34 mouse cellular contexts compared by ENCODE assay signal in genomic region chr3:81208246-81208645, GRCm38 (mm10).
"Had no signal": no experiment of that assay in that cellular context is flagged by ENCODE, and none has a peak within 500 bp of the region (broad histone marks: within the 10 kb centered on the region; RNA-seq: fewer than 3 reads in every experiment).

No protein-coding gene starts in this region.

- H3K9ac ChIP-seq: heart, embryonic 12.5 days; heart, embryonic 13.5 days; heart, embryonic 15.5 days; hindbrain, embryonic 12.5 days; hindbrain, embryonic 13.5 days; hindbrain, embryonic 14.5 days; hindbrain, embryonic 15.5 days; intestine, embryonic 15.5 days; kidney, embryonic 15.5 days had no signal

- H3K4me2 ChIP-seq: heart, embryonic 11.5 days; heart, embryonic 12.5 days; heart, embryonic 13.5 days; heart, embryonic 15.5 days; hindbrain, embryonic 12.5 days; hindbrain, embryonic 13.5 days; hindbrain, embryonic 14.5 days; hindbrain, embryonic 15.5 days; intestine, embryonic 15.5 days; kidney, embryonic 15.5 days had no signal

- H3K4me3 ChIP-seq: heart, embryonic 10.5 days; heart, embryonic 12.5 days; heart, embryonic 13.5 days; heart, embryonic 15.5 days; hindbrain, embryonic 10.5 days; hindbrain, embryonic 12.5 days; hindbrain, embryonic 13.5 days; hindbrain, embryonic 15.5 days; intestine, embryonic 15.5 days; kidney, embryonic 15.5 days; left cerebral cortex, adult 2 months had no signal

- H3K27me3 ChIP-seq: heart, embryonic 12.5 days; heart, embryonic 13.5 days; heart, embryonic 15.5 days; hindbrain, embryonic 12.5 days; hindbrain, embryonic 13.5 days; hindbrain, embryonic 15.5 days; intestine, embryonic 15.5 days; kidney, embryonic 15.5 days had no signal

- H3K27ac ChIP-seq: heart, embryonic 10.5 days; heart, embryonic 13.5 days; heart, embryonic 15.5 days; hindbrain, embryonic 10.5 days; hindbrain, embryonic 12.5 days; hindbrain, embryonic 13.5 days; hindbrain, embryonic 14.5 days; hindbrain, embryonic 15.5 days; hindbrain, postnatal 0 days; intestine, embryonic 15.5 days; kidney, embryonic 15.5 days; kidney, postnatal 0 days had no signal

- DNase-seq: heart, postnatal 10 days; heart, postnatal 14 days; heart, postnatal 36 days; heart, postnatal 4 days; kidney, adult 11 months; kidney, adult 18-20 months; kidney, adult 8-10 months; kidney, adult 9 months; kidney, postnatal 10 days; kidney, postnatal 14 days; kidney, postnatal 25 days; kidney, postnatal 36 days; kidney, postnatal 4 days; layer of hippocampus, adult 9-11 months; layer of hippocampus, postnatal 36 days had no signal

- ATAC-seq: hindbrain, embryonic 16.5 days; hindbrain, postnatal 0 days; inflammation-experienced regulatory T-cells, adult 6 months; intestine, embryonic 15.5 days; intestine, embryonic 16.5 days; intestine, postnatal 0 days had no signal

- H3K9me3 ChIP-seq: heart, embryonic 10.5 days; heart, embryonic 12.5 days; heart, embryonic 13.5 days; heart, embryonic 15.5 days; hindbrain, embryonic 10.5 days; hindbrain, embryonic 12.5 days; hindbrain, embryonic 13.5 days; hindbrain, embryonic 15.5 days; intestine, embryonic 15.5 days; kidney, embryonic 15.5 days had no signal

- H3K36me3 ChIP-seq: heart, embryonic 12.5 days; heart, embryonic 13.5 days; heart, embryonic 15.5 days; hindbrain, embryonic 10.5 days; hindbrain, embryonic 12.5 days; hindbrain, embryonic 15.5 days; intestine, embryonic 15.5 days had no signal

- H3K4me1 ChIP-seq: heart, embryonic 10.5 days; heart, embryonic 12.5 days; heart, embryonic 15.5 days; hindbrain, embryonic 13.5 days; hindbrain, embryonic 15.5 days; intestine, embryonic 15.5 days had no signal
